Mouse (Mus musculus) heart, postnatal 4 days (tissue): Measurements from ENCODE around the gene Pitpnm2. TPM values are rescaled to one million over a fixed set of nuclear protein-coding genes. Genes with fewer than 3 reads are reported as not detected.
"Not testable (repeated sequence)": the region's sequence is repeated elsewhere in the genome, so short reads cannot be mapped to it uniquely, and the experiment has no call there.

Source experiments
- DNase-seq: peaks from one replicate; pipeline ENCODE4 v3.0.0; 2021
- total RNA-seq, 2 experiments: library from RNA; stranded (reverse); gene quantifications; 2 replicates each; pipeline ENCODE4 v1.2.3; 2021

The Pitpnm2 gene
- 10 to 100 TPM; 45.9 to 52.2 TPM for total RNA-seq

DNA sequence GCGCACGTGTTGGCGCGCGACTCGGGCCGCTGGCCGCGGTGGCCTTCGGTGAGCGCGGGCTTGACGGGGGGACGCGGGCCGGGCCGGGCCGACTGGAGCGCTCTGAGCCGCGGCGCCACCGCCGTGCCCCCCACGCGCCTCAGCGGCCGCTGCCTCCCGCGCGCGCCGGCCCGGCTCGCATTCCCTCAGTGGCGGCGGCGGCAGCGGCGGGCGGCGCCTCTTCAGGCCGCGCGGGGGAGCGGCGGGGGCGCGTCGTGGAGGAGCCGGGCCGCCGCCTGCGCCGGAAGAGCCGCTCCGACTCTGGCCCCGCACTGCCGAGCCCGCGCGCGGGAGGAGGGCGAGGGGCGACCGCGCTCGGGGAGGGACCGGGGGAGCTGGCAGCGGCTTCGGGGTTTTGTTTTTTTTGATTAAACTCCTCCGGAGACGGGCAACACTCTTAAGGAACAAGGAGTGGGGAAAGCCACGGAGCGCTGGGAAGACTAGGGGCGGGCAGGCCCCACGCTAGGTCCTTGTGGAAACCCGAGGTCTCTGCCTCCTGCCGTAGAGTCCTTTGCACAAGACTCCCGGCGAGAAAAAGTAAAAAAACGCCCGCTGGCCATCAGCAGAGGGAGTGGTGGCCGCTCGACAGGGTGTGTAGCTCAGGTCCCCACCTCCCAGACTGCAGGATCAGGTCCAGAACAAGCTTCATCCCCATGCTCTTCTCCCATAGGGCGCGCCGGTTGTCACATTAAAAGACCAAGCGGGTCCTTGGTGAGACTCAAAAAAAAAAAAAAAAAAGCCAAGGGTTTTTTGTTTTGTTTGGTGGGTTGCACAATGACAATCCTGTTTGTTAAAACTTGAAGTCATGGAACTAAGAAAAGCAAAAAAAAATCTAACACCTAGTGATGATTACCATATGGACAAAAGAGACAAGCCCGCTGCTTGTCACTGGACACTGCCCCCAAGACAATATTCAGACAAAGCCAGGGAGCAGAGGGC, at the start of gene Pitpnm2:
Gene Pitpnm2, minus strand, starts transcription at position 147 of the 978 bp plus-strand sequence.
- DNase-seq = peak; percentile 64

DNA sequence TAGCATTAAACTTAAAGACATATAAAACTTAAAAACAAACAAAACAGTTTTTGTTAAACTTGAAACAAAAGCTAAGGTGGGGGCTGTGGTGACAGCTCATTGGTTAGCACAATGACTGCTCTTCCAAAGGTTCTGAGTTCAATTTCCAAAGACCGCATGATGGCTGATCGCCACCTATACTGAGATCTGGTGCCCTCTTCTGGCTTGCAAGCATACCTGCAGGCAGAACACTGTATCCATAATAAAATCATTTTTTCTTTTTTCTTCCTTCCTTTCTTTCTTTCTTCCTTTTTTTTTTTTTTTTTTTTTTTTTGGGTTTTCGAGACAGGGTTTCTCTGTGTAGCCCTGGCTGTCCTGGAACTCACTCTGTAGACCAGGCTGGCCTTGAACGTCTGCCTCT, 49.7 kb upstream of the Pitpnm2 start:
- DNase-seq = not testable (repeated sequence)

DNA sequence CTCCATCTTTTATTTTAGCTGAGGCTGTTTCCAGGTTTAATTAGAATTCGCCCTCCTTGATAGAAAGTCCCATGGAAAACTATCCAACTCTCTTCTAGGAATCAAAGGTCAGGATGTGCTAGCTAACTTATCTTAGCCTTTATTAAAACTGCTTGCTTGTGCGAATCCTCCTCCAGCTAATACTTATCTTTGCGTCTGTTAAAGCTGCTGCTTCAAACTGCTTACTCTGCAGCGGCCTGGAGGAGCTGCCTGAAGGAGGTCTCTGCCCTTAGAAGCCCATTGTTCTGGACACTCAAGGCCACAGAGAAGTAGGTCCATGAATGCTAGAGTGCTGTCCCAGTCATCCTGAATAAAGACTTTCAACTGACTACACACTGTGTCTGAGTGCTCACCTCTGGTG, 46.9 kb upstream of the Pitpnm2 start:
- no peak for DNase-seq

DNA sequence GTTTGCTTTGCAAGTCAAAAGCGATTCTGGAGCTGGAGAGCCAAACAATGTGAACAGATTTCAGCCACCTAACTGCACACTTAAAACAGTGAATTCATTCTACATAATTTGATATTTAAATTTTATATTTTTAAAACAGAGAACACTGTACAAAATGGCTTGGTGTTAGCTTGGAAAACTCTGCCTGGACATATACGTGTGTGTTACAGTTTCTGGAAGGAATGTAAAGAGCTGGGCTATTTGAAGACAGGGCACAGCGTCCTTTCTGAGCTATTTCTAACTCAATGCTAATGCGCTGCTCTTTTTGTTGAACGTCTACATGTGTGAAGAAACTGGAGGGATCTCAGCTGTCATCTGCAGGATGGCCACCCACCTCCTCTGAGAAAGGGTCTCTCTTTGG, 44.4 kb upstream of the Pitpnm2 start:
- no peak for DNase-seq

DNA sequence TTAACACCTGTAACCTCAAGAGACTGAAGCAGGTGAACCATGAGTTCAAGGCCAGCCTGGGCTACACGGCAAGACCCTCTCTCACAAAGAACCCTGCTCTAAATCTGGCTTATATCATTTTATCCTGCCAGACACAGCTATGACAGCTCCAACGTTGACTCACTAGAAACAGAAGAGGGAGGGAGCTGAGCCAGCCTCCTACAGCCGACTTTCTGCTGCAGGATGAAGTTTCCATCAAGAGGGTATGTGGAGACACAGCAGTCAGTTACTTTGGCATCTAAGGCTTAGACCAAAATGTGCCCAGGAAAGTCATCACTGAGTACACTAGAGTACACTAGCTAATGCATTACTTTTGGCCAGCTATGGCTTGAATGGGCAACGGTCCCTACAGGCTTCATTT, 40.7 kb upstream of the Pitpnm2 start:
- DNase-seq = no peak

DNA sequence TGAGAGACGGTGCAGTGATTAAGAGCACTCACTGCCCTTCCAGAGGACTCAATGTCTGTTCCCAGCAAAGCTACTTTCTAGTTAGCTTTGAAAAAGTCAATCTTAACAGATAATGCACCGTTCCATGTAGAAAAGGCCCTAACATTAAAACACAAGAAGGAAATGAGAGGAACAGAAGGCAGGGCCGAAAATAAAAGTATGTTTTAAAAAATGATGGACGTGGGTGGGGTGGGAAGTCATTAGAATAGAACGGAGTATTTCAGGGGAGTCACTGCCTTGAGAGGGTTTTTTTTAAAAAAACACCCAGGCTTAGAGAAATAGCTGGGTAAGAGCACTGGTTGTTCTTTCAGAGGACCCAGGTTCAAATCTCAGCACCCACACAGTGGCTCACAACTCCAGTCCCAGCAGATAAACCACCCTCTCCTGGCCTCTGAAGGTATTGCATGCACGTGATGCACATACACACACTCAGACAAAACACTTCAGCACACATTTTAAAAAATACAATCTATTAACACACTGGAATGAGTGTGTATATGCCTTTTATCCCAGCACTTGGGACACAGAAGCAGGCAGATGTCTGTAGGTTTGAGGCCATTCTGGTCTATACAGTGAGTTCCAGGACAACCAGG, 38.2 kb upstream of the Pitpnm2 start:
- no peak for DNase-seq

DNA sequence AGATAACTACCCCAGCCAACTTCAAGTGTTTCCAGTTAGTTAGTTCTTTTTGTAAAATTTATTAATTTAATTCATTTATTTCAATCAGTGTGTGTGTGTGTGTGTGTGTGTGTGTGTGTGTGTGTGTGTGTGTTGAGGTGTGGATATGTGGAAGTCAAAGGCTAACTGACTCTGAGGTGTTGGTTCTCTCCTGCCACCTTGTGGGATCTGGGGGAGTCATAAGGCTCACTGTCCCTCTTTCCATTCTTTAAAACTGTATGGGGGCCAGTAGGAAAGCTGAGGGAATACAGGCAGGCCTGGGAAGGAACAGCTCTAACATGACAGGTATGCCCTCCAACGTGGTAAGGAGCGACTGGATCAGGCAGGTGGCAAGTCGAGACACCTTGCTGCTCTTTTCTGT, 34.8 kb upstream of the Pitpnm2 start:
- DNase-seq = peak; percentile 36

DNA sequence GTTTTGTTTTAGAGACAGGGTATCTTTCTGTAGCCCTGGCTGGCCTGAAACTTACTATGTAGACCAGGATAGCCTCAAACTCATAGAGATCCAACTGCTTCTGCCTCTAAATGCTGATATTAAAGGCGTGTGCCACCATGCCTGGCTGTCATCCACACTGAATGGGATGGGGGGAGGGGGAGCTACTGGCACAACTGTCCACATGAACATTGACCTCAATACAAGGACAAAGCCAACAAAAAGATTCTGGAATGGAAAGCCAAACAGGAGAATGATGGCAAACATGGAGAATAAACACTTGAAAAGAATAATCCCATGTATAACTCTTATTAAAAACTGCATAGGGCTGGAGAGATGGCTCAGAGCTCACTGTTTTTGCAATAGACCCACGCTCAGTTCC, 33.3 kb upstream of the Pitpnm2 start:
- no peak for DNase-seq

DNA sequence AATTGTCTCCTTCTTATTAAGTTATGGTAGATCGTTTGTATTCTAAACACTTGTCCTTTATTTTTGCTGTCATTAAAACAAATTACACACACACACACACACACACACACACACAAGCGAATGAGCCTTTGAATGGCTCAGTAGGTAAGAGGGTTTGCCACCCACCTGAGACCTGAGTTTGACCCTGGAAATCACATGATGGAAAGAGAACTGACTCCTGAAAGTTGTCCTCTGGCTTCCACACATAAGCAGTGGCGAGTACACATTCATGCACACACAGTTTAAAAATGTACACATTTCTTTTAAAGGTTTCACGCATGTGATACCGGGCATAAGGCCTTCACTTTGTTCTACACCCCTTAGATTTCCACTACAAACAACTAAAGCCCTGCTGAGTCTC, 20.7 kb upstream of the Pitpnm2 start:
- DNase-seq = no peak

DNA sequence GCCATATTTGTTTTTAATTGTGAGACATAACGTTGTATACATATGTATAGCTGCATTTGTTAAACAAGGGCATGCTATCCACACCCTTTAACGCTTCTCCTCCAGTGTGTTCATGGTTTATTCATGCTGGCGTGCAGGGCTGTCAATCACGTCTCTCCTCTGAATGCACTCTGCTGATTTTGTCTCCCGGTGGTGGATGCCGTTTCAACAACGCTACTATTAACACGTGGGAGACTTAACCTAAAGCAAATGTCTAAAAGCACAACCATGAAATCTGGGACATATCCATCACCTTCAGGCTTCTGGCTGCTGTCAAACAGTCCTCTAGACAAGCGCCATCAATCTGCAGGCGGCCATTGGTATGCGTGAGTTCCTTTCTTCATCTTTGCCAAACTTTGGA, 20.1 kb upstream of the Pitpnm2 start:
- DNase-seq = no peak

DNA sequence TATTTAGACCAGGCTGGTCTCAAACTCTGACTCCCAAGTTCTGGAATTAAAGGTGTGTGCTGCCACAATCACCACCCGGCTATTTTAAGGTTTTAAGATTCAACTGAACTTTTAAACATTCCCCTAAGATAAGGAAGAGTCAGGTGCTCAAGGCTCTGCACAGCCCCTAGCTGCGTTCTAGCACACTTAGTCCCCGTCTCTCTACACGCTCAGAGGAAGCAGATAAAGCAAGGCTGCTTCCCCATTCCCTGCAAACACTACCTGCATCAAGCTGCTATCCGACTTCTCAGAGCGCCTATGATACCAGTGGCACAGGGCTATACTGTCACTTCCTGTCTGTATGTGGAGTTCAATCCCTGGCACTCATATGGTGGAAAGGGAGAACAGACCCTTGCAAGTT, 18.1 kb upstream of the Pitpnm2 start:
- DNase-seq = no peak

DNA sequence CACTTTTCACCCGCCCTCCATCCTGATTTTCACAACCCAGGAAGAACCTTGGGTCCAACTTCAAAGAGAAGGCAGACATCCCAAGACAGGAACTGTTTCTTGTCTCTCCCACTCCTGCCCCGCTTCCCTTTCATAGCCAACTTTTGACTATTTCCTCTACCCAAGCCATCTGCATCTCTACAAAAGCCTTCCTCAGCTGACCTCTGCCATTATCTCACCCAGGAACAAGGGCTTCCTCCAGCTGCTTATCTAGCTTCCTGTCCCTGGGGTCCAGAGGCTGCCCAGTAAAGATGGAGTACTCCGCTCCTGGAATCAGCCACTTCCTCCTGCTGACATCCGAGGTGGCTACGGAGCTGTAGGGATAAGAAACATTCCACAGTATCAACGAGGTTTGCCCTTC, 17.3 kb upstream of the Pitpnm2 start:
- peak; percentile 20 for DNase-seq

DNA sequence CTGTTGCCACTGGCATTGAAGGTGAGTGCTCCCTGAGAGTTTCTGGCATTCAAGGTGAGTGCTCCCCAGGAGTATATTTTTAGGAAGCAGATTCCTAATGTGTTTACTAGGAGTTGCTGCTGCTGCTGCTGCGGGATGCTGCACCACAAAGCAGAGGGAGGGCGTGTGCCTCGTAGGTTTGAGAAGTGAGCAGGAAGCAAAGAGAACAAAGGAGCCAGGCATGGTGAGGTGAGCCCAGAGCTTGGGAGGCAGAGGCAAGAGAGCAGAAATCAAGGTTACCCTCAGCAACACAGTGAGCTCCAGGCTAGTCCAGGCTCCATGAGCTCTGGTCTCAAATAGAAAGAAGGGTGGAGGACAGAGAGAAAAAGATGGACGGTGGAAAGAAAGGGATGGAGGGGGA, 13.7 kb upstream of the Pitpnm2 start:
- no peak for DNase-seq

DNA sequence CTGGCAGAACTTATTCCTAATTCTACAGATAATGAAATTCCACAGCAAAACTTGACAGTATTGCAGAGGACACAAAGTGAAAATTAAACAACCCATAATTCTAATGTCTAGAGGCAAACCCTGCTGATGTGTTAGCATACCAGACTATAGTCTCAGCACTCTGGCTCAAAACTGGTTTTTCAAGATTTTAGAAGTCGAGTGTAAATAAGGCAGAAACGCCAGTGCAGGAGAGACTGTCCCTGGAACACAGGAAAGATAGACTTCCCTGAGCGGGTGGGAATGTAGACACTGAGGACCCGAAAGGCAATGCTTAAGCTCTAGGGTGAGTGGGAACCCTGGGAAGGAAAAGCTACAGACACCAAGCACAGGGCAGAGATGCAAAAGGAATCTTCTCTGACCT, 12.5 kb upstream of the Pitpnm2 start:
- DNase-seq = no peak

DNA sequence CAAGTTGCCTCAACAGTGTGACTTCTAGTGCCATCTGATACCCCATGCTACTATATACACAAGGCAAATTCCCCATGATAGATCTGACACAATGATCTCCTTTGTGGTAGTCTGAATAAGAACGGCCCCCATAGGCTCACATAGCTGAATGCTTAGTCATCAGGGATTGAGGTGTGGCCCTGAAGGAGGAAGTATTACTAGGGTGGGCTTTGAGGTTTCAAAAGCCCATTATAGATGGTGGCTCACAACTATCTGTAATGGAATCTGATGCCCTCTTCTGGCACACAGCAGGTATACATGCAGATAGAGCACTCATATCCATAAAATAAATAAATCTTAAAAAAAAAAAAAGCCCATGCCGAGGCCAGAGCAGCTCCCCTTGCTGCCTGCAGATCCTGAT, 9.6 kb upstream of the Pitpnm2 start:
- DNase-seq = no peak

DNA sequence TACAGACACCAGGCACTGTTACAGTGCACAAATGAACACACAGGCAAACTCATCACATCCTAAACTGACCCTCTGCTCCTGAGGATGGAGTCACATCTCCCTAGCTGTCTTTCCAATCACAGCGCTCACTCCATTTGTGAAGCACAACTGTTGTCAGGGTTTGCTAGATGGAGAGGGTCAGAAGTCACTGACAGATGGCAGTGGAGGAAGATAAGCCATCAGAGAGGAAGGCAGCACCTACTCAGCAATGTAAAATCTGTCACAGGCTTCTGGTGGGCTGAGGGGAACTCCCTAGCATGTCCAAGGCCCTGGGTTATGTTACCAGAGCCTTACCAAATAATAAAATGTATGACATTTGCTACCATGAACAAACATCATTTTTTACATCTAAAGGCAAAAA, 8.5 kb upstream of the Pitpnm2 start:
- no peak for DNase-seq

DNA sequence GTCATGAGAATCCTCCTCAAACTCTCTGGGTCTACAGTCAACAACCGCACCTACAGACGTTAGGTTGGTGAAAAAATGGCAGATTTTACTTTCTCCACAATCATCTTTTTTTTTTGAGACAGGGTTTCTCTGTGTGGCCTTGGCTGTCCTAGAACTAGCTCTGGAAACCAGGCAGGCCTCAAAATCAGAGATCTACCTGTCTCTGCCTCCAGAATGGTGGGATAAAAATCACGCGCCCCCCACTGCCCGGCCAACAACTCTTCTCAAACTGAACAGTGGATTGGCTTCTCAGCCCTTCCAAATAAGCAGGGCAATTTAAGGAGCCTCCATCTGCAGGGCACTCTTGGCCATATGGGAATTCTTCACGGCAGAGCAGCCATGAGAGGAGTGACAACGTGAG, 5.6 kb upstream of the Pitpnm2 start:
- no peak for DNase-seq

DNA sequence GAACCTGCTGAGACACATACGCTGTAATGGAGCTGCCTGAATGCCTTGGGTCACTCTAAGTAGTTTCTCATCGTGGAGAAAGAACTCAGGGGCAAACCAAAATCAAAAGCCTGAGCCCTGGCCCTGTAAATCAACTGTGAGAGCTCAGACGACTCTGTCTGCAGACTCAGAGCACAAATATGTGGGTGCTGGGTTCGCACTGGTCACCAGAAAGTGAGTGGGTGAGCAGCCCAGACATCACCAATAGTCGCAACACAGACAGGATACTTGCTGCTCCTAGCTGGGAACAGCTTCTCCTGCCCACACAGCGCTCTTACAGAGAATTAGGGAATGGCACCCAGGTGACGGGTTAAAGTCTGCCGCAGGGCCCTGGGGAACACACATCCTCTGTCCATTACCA, 4.0 kb upstream of the Pitpnm2 start:
- DNase-seq = no peak

DNA sequence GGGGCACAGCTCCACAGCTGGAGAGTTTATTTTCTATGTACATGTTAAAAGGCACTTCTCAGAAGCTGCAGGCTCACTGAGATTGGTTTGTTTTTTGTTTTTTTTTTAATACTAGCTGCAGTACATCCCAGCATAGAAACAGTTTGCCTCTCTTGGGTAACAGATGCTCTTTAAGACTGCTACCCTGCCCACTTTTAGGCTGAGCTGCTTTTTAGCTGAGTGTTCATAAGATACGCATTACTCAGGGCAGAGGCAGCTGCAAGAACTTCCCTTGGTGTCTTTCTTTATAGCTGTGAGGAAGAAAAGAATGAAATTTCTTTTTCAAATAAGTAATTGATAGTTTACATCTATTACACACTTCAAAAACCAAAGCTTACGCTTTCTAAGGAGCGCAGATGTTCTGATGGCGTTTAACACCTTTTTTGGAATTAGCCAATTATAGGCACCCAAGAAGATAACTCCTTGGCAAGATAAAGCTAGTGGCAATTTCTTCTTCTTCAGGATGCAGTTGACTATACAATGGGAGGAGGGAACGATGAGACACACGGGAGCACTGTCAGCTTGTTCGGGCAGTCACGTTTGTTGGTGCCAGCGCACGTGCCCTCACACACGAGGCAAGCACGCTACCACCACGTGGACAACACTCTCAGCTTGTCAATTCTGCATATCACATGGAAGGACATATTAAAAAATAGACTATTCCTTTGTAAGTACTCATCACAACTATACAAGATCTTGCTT, 3.2 kb upstream of the Pitpnm2 start:
- DNase-seq = no peak

DNA sequence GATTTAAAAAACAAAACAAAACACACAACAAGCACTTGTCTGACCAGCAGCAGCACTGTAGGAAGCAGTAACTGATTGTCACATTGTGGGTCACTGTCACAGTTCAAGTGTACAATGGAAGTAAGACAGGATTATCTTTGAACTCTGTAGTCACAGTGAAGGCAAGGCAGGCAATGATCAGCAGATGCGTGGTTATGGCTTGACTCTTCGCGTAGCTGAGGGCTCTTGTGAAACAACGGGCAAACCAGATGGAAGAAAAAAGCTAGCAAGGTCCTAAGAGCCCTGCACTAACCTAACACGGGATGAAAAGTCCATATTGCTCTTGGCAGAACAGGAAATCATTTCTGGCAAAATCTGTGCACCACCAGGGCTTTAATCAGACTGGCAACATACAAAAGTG, 1.5 kb upstream of the Pitpnm2 start:
- no peak for DNase-seq

DNA sequence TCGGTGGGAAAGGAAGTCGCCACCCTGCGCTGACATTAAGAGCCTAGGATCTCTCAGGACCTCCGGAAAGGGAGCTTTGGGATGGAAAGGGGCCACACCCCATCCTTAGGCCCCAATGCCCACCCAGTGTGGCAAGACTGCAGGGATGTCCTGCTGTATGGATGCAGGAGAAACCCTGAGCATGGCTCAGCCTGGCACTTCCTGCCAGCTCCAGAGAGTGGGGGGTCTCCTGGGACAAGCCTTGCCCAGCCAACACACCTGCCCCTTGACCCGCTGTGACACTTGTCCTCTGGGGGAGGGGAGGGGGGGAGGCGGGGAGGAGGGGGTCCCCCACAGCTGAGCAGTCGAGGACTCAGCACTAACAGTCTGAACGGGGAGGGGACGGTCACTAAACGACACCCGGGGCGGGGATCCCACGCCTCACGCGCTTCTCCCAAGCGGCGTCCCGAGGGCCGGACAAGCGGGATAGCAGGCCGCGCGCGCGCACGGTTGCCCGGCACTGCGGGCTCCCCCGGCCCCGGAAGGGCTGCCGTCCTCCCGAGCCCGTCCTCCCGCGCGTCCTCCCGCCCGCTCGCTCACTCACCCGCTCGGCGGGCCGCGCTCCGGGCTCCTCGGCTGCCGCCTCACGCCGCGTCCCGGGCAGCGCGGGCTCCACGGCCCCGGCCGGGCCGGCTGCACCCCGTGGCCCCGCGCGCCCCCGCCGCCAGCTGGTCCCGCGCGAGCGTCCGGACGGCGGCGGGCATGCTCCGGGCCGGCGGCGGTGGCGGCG, 531 bp downstream of the Pitpnm2 start:
- DNase-seq = peak; percentile 71

DNA sequence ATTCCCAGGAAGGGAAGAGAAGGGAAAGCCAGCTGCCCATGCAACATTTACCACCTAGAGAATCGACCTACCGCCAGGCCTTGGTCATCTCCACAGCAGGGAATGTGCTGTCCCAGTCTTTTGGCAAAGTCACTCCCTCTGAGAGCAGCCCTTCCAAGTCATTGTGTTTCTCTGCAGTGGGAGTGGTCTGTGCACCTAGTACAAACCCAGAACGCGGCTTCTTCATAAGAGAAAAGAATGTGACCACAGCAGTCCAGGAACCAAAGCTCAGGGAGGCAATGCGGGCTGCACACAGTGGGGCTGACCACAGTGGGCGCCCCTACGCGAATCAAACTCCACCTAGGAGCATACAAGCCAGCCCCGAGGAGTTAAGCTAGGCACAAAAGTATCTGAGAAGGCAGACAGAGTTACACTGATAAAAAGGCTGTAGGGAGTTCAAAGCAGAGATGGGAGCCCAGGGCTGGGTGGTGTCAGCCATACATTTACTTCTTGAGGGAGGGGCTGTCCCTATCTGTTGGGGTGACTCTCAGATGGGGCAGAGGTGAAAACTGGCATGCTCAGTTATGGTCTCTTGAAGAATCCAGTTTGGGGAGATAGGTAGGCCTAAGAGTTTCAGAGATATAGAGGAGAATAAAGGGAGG, 1.5 kb downstream of the Pitpnm2 start:
- DNase-seq = peak; percentile 44
